9 mouse cellular contexts compared by ENCODE assay signal in the genomic region with DNA sequence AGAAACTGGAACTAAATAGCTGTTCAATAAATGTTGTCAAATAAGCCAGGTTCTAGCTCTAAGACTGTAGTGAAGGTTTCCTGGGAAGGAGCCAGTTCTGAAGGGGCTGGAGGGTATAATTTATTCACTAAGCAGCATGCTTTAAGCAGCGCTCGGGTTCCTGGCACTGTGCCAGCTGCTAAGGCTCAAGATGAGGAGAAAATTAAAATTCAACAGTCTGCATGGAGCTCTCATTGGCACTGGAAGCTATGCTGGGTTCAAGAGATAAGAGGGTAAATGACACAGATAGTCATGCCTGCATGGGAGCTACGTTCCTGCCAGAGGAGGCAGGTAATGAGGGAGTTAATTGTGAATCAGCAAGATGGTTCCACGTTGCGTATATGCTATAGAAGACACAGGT. TPM values are rescaled to one million over a fixed set of nuclear protein-coding genes. Genes with fewer than 3 reads are reported as not detected.
A peak's percentile ranks its signal among the peaks of the same experiment; 100 is the strongest.
DNase-seq lines count a peak whose midpoint lies in the region; ATAC-seq and TF ChIP-seq lines count a peak whose summit lies in the region.
"Had no signal": no experiment of that assay in that cellular context is flagged by ENCODE, and none has a peak within 500 bp of the region (broad histone marks: within the 10 kb centered on the region; RNA-seq: fewer than 3 reads in every experiment).

No protein-coding gene starts in this region.

- no peaks in the 10 kb centered on the region for H3K36me3 ChIP-seq in kidney, embryonic 15.5 days
- no peaks in the 10 kb centered on the region for H3K36me3 ChIP-seq in forebrain, embryonic 15.5 days
- H3K36me3 ChIP-seq in hindbrain, postnatal 0 days (ENCODE audit: insufficient read depth, low read length): no peaks in the 10 kb centered on the region
- H3K36me3 ChIP-seq in midbrain, embryonic 16.5 days (ENCODE audit: control insufficient read depth, insufficient read depth, low read length): no peaks in the 10 kb centered on the region

- no peak for TF ChIP-seq CTCF in hindbrain, postnatal 0 days (IDR thresholded peaks at IDR 0.05; ENCODE audit: low read depth)

- no peaks in the 10 kb centered on the region for H3K9me3 ChIP-seq in kidney, embryonic 15.5 days (replicated peaks)
- H3K9me3 ChIP-seq in forebrain, embryonic 15.5 days: no peaks in the 10 kb centered on the region
- no peaks in the 10 kb centered on the region for H3K9me3 ChIP-seq in hindbrain, postnatal 0 days (ENCODE audit: low read length)
- no peaks in the 10 kb centered on the region for H3K9me3 ChIP-seq in midbrain, embryonic 16.5 days (replicated peaks; ENCODE audit: control insufficient read depth, low read length, poor library complexity, severe bottlenecking)

- peak; percentile 7 for DNase-seq in kidney, adult 18-20 months
- peak; percentile 92 for DNase-seq in hindbrain, postnatal 0 days (ENCODE audit: low spot score)
- no peak for DNase-seq in thymus, adult 18-20 months
- DNase-seq in urinary bladder, postnatal 4 days (ENCODE audit: low spot score in 2 of 2): no peak

- no peak overlapping the region for H3K4me3 ChIP-seq in kidney, embryonic 15.5 days (replicated peaks)
- H3K4me3 ChIP-seq in forebrain, embryonic 15.5 days: no peak overlapping the region
- H3K4me3 ChIP-seq in hindbrain, postnatal 0 days (ENCODE audit: low read length): no peak overlapping the region
- H3K4me3 ChIP-seq in midbrain, embryonic 16.5 days (ENCODE audit: low read depth, low read length): no peak overlapping the region

- WGBS in kidney, embryonic 15.5 days: 53% methylated on average over 5 of the region's 5 CpGs
- WGBS in forebrain, embryonic 15.5 days: 18% methylated on average over 5 of the region's 5 CpGs
- WGBS in hindbrain, postnatal 0 days: 32% methylated on average over 5 of the region's 5 CpGs
- WGBS in midbrain, embryonic 16.5 days: 20% methylated on average over 5 of the region's 5 CpGs

- peaks cover 15% of the 10 kb centered on the region for H3K27me3 ChIP-seq in kidney, embryonic 15.5 days
- H3K27me3 ChIP-seq in forebrain, embryonic 15.5 days: no peaks in the 10 kb centered on the region
- H3K27me3 ChIP-seq in hindbrain, postnatal 0 days (ENCODE audit: insufficient read depth, low read length): no peaks in the 10 kb centered on the region
- no peaks in the 10 kb centered on the region for H3K27me3 ChIP-seq in midbrain, embryonic 16.5 days (ENCODE audit: control insufficient read depth, insufficient read depth, low read depth, low read length)

- no peak for ATAC-seq in kidney, embryonic 15.5 days (replicated peaks; ENCODE audit: low FRiP score)
- peak; percentile 90 for ATAC-seq in forebrain, embryonic 15.5 days (replicated peaks)
- peak; percentile 60 for ATAC-seq in hindbrain, postnatal 0 days
- peak; percentile 76 for ATAC-seq in midbrain, embryonic 16.5 days
- ATAC-seq in erythroblast, adult 5-6 weeks (replicated peaks; ENCODE audit: low FRiP score, poor library complexity, severe bottlenecking): no peak

- no peak overlapping the region for H3K9ac ChIP-seq in kidney, embryonic 15.5 days
- H3K9ac ChIP-seq in forebrain, embryonic 15.5 days (replicated peaks): no peak overlapping the region
- H3K9ac ChIP-seq in hindbrain, postnatal 0 days (replicated peaks; ENCODE audit: low read length): no peak overlapping the region
- no peak overlapping the region for H3K9ac ChIP-seq in midbrain, embryonic 16.5 days (ENCODE audit: low read depth, low read length)

- H3K4me1 ChIP-seq in kidney, embryonic 15.5 days: no peaks in the 10 kb centered on the region
- H3K4me1 ChIP-seq in forebrain, embryonic 15.5 days: peaks cover 46% of the 10 kb centered on the region
- peaks cover 6% of the 10 kb centered on the region; the same call in 1 of the 2 replicates for H3K4me1 ChIP-seq in hindbrain, postnatal 0 days (ENCODE audit: insufficient read depth, low read length)
- peaks cover 12% of the 10 kb centered on the region; the same call in 1 of the 2 replicates for H3K4me1 ChIP-seq in midbrain, embryonic 16.5 days (ENCODE audit: control insufficient read depth, insufficient read depth, low read length)

- H3K4me2 ChIP-seq in kidney, embryonic 15.5 days: no peak overlapping the region
- no peak overlapping the region for H3K4me2 ChIP-seq in forebrain, embryonic 15.5 days (replicated peaks)
- H3K4me2 ChIP-seq in hindbrain, postnatal 0 days (ENCODE audit: low read depth, low read length): no peak overlapping the region
- H3K4me2 ChIP-seq in midbrain, embryonic 16.5 days (ENCODE audit: low read length): no peak overlapping the region

- no peak overlapping the region for H3K27ac ChIP-seq in kidney, embryonic 15.5 days
- H3K27ac ChIP-seq in forebrain, embryonic 15.5 days (replicated peaks): peak overlapping the region; percentile 48
- H3K27ac ChIP-seq in hindbrain, postnatal 0 days: no peak overlapping the region
- H3K27ac ChIP-seq in midbrain, embryonic 16.5 days (ENCODE audit: low read length): 0 out of 2 replicates have a peak overlapping the region, but pooled peaks have one; percentile 38

RNA-seq across cellular contexts. Expression of a gene that starts 26.3 kb away (rescaled TPM):
- 0.06 and 0.13 TPM in 2 replicates for polyA plus RNA-seq in kidney, embryonic 15.5 days (2015; fragmentation: Nextera tagmentation; extraction: Ambion mirVana)
- polyA plus RNA-seq in forebrain, embryonic 15.5 days (2015; fragmentation: Nextera tagmentation; extraction: Ambion mirVana): 4.1 and 4.2 TPM in 2 replicates
- 27.0 and 28.0 TPM in 2 replicates for total RNA-seq in hindbrain, postnatal 0 days (2014; rRNA removed)
- 6.5 and 6.8 TPM in 2 replicates for polyA plus RNA-seq in hindbrain, postnatal 0 days (2015; fragmentation: Nextera tagmentation; extraction: Ambion mirVana)
- polyA plus RNA-seq in midbrain, embryonic 16.5 days (2015; fragmentation: Nextera tagmentation; extraction: Ambion mirVana): 8.1 and 9.3 TPM in 2 replicates
- not detected in 2 replicates for total RNA-seq in erythroblast, adult 5-6 weeks (2015; ENCODE audit: low replicate concordance)
- not detected in 2 replicates for total RNA-seq in erythroblast, adult 5-6 weeks (2017; ENCODE audit: low replicate concordance)
- total RNA-seq: monocyte, adult 5-6 weeks had no signal

Comparison
In these comparisons a context has a peak if more than half of its experiments do, and no peak if none do; other contexts are left out.
1. DNase-seq: peak in kidney, adult 18-20 months (single experiment) and hindbrain, postnatal 0 days (single experiment); none in thymus, adult 18-20 months (0 of 2) and urinary bladder, postnatal 4 days (0 of 2).
2. ATAC-seq: peak in forebrain, embryonic 15.5 days (single experiment), hindbrain, postnatal 0 days (single experiment) and midbrain, embryonic 16.5 days (single experiment); none in kidney, embryonic 15.5 days (single experiment) and erythroblast, adult 5-6 weeks (single experiment).
3. H3K27ac ChIP-seq: peak in forebrain, embryonic 15.5 days (single experiment) and midbrain, embryonic 16.5 days (single experiment); none in kidney, embryonic 15.5 days (single experiment) and hindbrain, postnatal 0 days (single experiment).